Mouse (Mus musculus) CH12.LX (cell line): ENCODE measurements around the gene Pcx. TPM values are rescaled to one million over a fixed set of nuclear protein-coding genes. Genes with fewer than 3 reads are reported as not detected.

Experiments
- DNase-seq: peaks from one replicate; pipeline ENCODE4 v3.0.0-alpha.2; 2013; ENCODE audit errors: extremely low read depth
- H3K27ac ChIP-seq: 2 replicates; pipeline ENCODE4 v1.5.1; 2012; ENCODE audit warnings: low read depth, mild to moderate bottlenecking, control low read depth, moderate library complexity; ENCODE audit not compliant: insufficient read depth
- H3K27me3 ChIP-seq: replicated peaks from 2 replicates; pipeline ENCODE3; 2012; ENCODE audit warnings: inconsistent platforms
- H3K36me3 ChIP-seq, 2 experiments: replicated peaks in 1 of 2; 2 replicates each; pipeline versions ENCODE3 to v1.6.1; 2012; ENCODE audit warnings: inconsistent platforms in 1 of 2, low read length in 1 of 2, mild to moderate bottlenecking in 1 of 2, mixed read lengths in 1 of 2, moderate library complexity in 1 of 2; ENCODE audit not compliant: control insufficient read depth in 1 of 2, insufficient read depth in 1 of 2
- H3K4me1 ChIP-seq, 2 experiments: 2 replicates each; pipeline ENCODE4 v1.6.1; 2012; ENCODE audit warnings: inconsistent platforms in 1 of 2, moderate library complexity in 1 of 2; ENCODE audit not compliant: insufficient read depth in 2 of 2, control insufficient read depth in 1 of 2
- H3K4me2 ChIP-seq: 2 replicates; pipeline ENCODE4 v1.6.1; 2012; ENCODE audit warnings: low read depth, mild to moderate bottlenecking, control low read depth; ENCODE audit not compliant: poor library complexity, insufficient read depth, severe bottlenecking
- H3K4me3 ChIP-seq, 3 experiments: fragments of 150-350 bp in 1 of 3; sonication (generic) in 1 of 3; replicated peaks in 1 of 3; 2 replicates each; pipeline versions ENCODE3 to v1.5.1; 2011 to 2012; ENCODE audit warnings: low read depth in 2 of 3, low read length in 2 of 3, mild to moderate bottlenecking in 2 of 3, moderate library complexity in 2 of 3, control low read depth in 1 of 3, improper control_type of control experiment in 1 of 3, inconsistent platforms in 1 of 3, mixed read lengths in 1 of 3; ENCODE audit not compliant: poor library complexity in 1 of 3
- H3K79me2 ChIP-seq: replicated peaks from 2 replicates; pipeline ENCODE4 v1.6.1; 2012; ENCODE audit warnings: mild to moderate bottlenecking, moderate library complexity; ENCODE audit not compliant: control insufficient read depth, poor library complexity, insufficient read depth, severe bottlenecking; ENCODE audit errors: extremely low read depth
- H3K9ac ChIP-seq: 2 replicates; pipeline ENCODE4 v1.6.1; 2012; ENCODE audit warnings: low read depth, mild to moderate bottlenecking, control low read depth, moderate library complexity; ENCODE audit not compliant: insufficient read depth
- H3K9me3 ChIP-seq: replicated peaks from 2 replicates; pipeline ENCODE3; 2012; ENCODE audit warnings: low read length, inconsistent platforms, mixed read lengths
- BHLHE40 ChIP-seq: IDR thresholded peaks from 2 replicates; pipeline ENCODE4 v1.6.1; 2011; ENCODE audit warnings: mild to moderate bottlenecking, low read depth, low read length, improper control_type of control experiment
- CHD2 ChIP-seq: IDR thresholded peaks from 2 replicates; pipeline ENCODE4 v1.6.1; 2011; ENCODE audit warnings: low read length, improper control_type of control experiment
- CTCF ChIP-seq, 2 experiments: IDR thresholded peaks in 1 of 2; conservative IDR thresholded peaks in 1 of 2; 2 replicates each; pipeline ENCODE4 v1.5.1; 2011 to 2012; ENCODE audit warnings: low read depth in 2 of 2, low read length in 2 of 2, improper control_type of control experiment in 1 of 2, inconsistent platforms in 1 of 2, mild to moderate bottlenecking in 1 of 2, moderate library complexity in 1 of 2
- EP300 ChIP-seq: IDR thresholded peaks from 2 replicates; pipeline ENCODE4 v1.6.1; 2011; ENCODE audit warnings: low read length, improper control_type of control experiment
- ETS1 ChIP-seq: conservative IDR thresholded peaks from 2 replicates; pipeline ENCODE4 v1.6.1; 2012; ENCODE audit warnings: low read depth, mild to moderate bottlenecking, inconsistent platforms, low read length, improper control_type of control experiment, moderate library complexity
- GABPA ChIP-seq: IDR thresholded peaks from 2 replicates; pipeline ENCODE4 v1.6.1; 2012; ENCODE audit warnings: low read depth, low read length, improper control_type of control experiment, inconsistent platforms; ENCODE audit not compliant: insufficient replicate concordance
- IRF4 ChIP-seq: IDR thresholded peaks from 2 replicates; pipeline ENCODE4 v1.6.1; 2014; ENCODE audit warnings: low read depth, mild to moderate bottlenecking, inconsistent platforms, low read length, improper control_type of control experiment
- JUN ChIP-seq: IDR thresholded peaks from 2 replicates; pipeline ENCODE4 v1.6.1; 2011; ENCODE audit warnings: low read depth, mild to moderate bottlenecking, low read length, improper control_type of control experiment, moderate library complexity; ENCODE audit not compliant: insufficient read depth
- JUND ChIP-seq: conservative IDR thresholded peaks from 2 replicates; pipeline ENCODE4 v1.6.1; 2011; ENCODE audit warnings: low read depth, low read length, improper control_type of control experiment
- MAX ChIP-seq: IDR thresholded peaks from 2 replicates; pipeline ENCODE4 v1.6.1; 2011; ENCODE audit warnings: low read length, improper control_type of control experiment
- MEF2A ChIP-seq: IDR thresholded peaks from 2 replicates; pipeline ENCODE4 v1.6.1; 2014; ENCODE audit warnings: low read depth, mild to moderate bottlenecking, inconsistent platforms, low read length, improper control_type of control experiment, borderline replicate concordance
- MYC ChIP-seq: IDR thresholded peaks from 2 replicates; pipeline ENCODE4 v1.6.1; 2011; ENCODE audit warnings: low read depth, mild to moderate bottlenecking, improper control_type of control experiment, low read length
- NELFE ChIP-seq: IDR thresholded peaks from 2 replicates; pipeline ENCODE4 v1.6.1; 2011; ENCODE audit warnings: low read depth, low read length, improper control_type of control experiment
- NRF1 ChIP-seq: IDR thresholded peaks from 2 replicates; pipeline ENCODE4 v1.6.1; 2014; ENCODE audit warnings: low read depth, mild to moderate bottlenecking, inconsistent platforms, low read length, improper control_type of control experiment, moderate library complexity
- PAX5 ChIP-seq: IDR thresholded peaks from 2 replicates; pipeline ENCODE4 v1.6.1; 2012; ENCODE audit warnings: low read length, inconsistent platforms, mixed read lengths
- POLR2A ChIP-seq: IDR thresholded peaks from 2 replicates; pipeline ENCODE4 v1.6.1; 2011; ENCODE audit warnings: low read depth, mild to moderate bottlenecking, improper control_type of control experiment, low read length
- POLR2AphosphoS2 ChIP-seq: IDR thresholded peaks from 2 replicates; pipeline ENCODE4 v1.6.1; 2011; ENCODE audit warnings: low read depth, low read length, improper control_type of control experiment
- RCOR1 ChIP-seq: conservative IDR thresholded peaks from 2 replicates; pipeline ENCODE4 v1.6.1; 2012; ENCODE audit warnings: low read depth, mild to moderate bottlenecking, inconsistent platforms, low read length, improper control_type of control experiment
- USF1 ChIP-seq: IDR thresholded peaks from 2 replicates; pipeline ENCODE4 v1.6.1; 2014; ENCODE audit warnings: low read depth, mild to moderate bottlenecking, inconsistent platforms, low read length, improper control_type of control experiment
- ZKSCAN1 ChIP-seq: IDR thresholded peaks from 2 replicates; pipeline ENCODE4 v1.6.1; 2012; ENCODE audit warnings: low read depth, inconsistent platforms, low read length, improper control_type of control experiment, borderline replicate concordance
- ZMIZ1 ChIP-seq: IDR thresholded peaks from 2 replicates; pipeline ENCODE4 v1.6.1; 2012; ENCODE audit warnings: low read depth, mild to moderate bottlenecking, inconsistent platforms, low read length, improper control_type of control experiment
- dilution Hi-C: fragments of 300-500 bp; cut with MboI; formaldehyde crosslinking; loops from 2 replicates; pipeline ENCODE4 v1.14.3; 2020; ENCODE audit warnings: low sequenced_read_pairs; ENCODE audit not compliant: extremely low pct_unique_long_range_greater_than_20kb, extremely low pct_ligation_motif_present
- in situ Hi-C: fragments of 300-500 bp; cut with MboI; formaldehyde crosslinking; loops from 3 replicates; pipeline ENCODE4 v1.14.3; 2019; ENCODE audit warnings: low sequenced_read_pairs, low pct_ligation_motif_present, low pct_unique_long_range_greater_than_20kb, mixed read lengths
- polyA plus RNA-seq: library from polyadenylated mRNA; unstranded; fragments of >175 nt; gene quantifications from 2 replicates; pipeline ENCODE4 v1.2.1, GENCODE M21; 2012; ENCODE audit warnings: low read depth; ENCODE audit not compliant: insufficient read length
- total RNA-seq, 2 experiments: library from RNA; depleted of rRNA; stranded (reverse); fragments of 300-350 nt in 1 of 2; fragments of >200 nt in 1 of 2; gene quantifications; 2 replicates each; pipeline ENCODE4 v1.2.3; 2012 to 2014

Gene Pcx
- total and polyA plus RNA-seq, 3 experiments = 7.7 to 14.2 (median 10.7) TPM

DNA sequence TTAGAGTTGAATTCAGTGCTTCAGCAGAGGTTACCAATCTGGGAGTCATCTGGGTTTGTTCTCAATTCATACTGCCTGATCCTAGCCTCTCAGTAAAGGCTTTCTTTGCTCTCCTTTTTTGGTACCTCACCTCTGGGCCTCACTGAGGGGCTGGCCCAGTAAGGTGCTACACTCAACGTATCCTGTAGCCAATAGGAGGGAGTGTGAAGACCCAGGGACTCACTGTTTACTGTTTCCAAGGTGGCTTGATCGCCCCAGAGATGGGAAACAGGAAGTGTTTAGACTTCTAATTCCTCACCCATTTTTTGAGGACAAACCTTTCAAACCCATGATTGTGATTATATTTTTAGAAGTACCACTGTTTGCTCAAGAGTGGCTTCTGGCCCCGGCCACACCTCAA is 48.7 kb downstream of the Pcx start:
- no peak for DNase-seq
- dilution Hi-C loops = no loop called here
- H3K4me3 ChIP-seq = no peak overlapping the region
- H3K4me2 ChIP-seq = no peak overlapping the region
- H3K27me3 ChIP-seq = no peaks in the 10 kb centered on the region
- H3K9ac ChIP-seq = no peak overlapping the region
- H3K36me3 ChIP-seq = no peaks in the 10 kb centered on the region
- in situ Hi-C loops = no loop called here
- H3K9me3 ChIP-seq = no peaks in the 10 kb centered on the region
- H3K4me1 ChIP-seq = peaks cover 0 to 10% of the 10 kb centered on the region in 2 experiments; a peak in 2 of 4 replicates
- no peaks in the 10 kb centered on the region for H3K79me2 ChIP-seq
- H3K27ac ChIP-seq = no peak overlapping the region
- no peak for TF ChIP-seq MYC
- TF ChIP-seq ZMIZ1 = no peak

DNA sequence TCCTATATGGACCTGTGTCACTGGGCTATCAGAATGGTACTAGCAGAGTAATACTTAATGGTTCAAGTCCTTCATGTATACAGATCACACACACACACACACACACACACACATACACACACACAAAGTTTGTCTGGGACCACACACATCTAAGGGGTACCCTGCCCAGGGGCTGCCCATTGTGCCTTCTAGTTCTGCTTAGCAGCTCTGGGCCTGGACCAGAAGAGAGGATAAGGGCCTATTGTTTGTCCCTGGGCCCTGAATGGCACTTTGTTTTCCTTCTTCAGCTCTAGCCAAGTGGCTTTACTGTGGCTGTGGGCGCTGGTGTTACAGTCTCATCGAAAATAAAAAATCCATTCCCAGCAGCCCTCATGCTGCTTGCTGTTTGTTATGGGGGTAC is 49.3 kb downstream of the Pcx start:
- no peaks in the 10 kb centered on the region for H3K79me2 ChIP-seq
- no peak overlapping the region for H3K4me3 ChIP-seq

DNA sequence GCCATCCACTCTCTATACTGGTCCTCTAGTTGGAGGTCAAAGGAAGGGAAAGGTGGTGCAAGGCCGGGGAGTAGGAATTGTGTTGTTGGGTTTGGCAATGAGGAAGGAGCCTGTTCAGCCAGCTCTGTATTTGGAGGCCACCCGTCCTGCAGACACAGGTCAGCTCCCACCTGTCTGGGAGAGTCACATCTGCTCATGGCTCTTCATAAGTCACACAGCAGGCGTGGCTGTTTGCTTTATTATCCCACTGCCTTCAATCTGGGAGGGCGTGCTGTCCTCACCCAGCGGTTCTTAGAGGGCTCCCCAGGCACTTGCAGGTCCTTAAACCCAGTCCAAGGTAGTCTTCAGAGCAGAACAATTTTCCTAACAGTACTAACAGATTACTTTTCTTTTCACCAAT is 49.9 kb downstream of the Pcx start:
- dilution Hi-C loops = no loop called here

More for the DNA sequence above, 49.3 kb downstream of the Pcx start:
- H3K27me3 ChIP-seq = no peaks in the 10 kb centered on the region
- peaks cover 0 to 10% of the 10 kb centered on the region in 2 experiments; a peak in 2 of 4 replicates for H3K4me1 ChIP-seq
- DNase-seq = no peak
- H3K36me3 ChIP-seq = no peaks in the 10 kb centered on the region
- in situ Hi-C loops (no loop called here), dilution Hi-C loops (no loop called here)
- no peaks in the 10 kb centered on the region for H3K9me3 ChIP-seq
- no peak overlapping the region for H3K27ac ChIP-seq
- TF ChIP-seq GABPA (no peak), ETS1 (no peak), EP300 (no peak), CTCF (conservative IDR thresholded peaks at IDR 0.05 in 1 of 2, IDR thresholded peaks at IDR 0.05 in 1 of 2; ENCODE audit: low read depth in 2 of 2, low read length in 2 of 2) (no peak), BHLHE40 (no peak), NRF1 (no peak), POLR2A (no peak), IRF4 (no peak), USF1 (no peak), POLR2AphosphoS2 (no peak), RCOR1 (no peak), ZMIZ1 (no peak), CHD2 (no peak), ZKSCAN1 (no peak), MAX (no peak)
- H3K4me2 ChIP-seq = no peak overlapping the region
- no peak overlapping the region for H3K9ac ChIP-seq

More for the DNA sequence above, 49.9 kb downstream of the Pcx start:
- no peak for DNase-seq
- H3K9ac ChIP-seq = no peak overlapping the region
- H3K36me3 ChIP-seq = no peaks in the 10 kb centered on the region
- no peak overlapping the region for H3K4me2 ChIP-seq
- no peak overlapping the region for H3K27ac ChIP-seq
- TF ChIP-seq CHD2 (no peak), NELFE (no peak), GABPA (no peak), RCOR1 (no peak), JUND (no peak), MEF2A (no peak), JUN (no peak), PAX5 (no peak), POLR2AphosphoS2 (no peak), MYC (no peak)
- peaks cover 0 to 10% of the 10 kb centered on the region in 2 experiments; a peak in 2 of 4 replicates for H3K4me1 ChIP-seq
- in situ Hi-C loops = no loop called here
- no peaks in the 10 kb centered on the region for H3K9me3 ChIP-seq
- H3K27me3 ChIP-seq = no peaks in the 10 kb centered on the region
- H3K79me2 ChIP-seq = no peaks in the 10 kb centered on the region
- H3K4me3 ChIP-seq = no peak overlapping the region
